Mouse (Mus musculus): ENCODE data around the gene Gm13694. TPM values are rescaled to one million over a fixed set of nuclear protein-coding genes. Genes with fewer than 3 reads are reported as not detected.

Gene Gm13694
- polyA plus RNA-seq, 1 experiment from 2014 or later, result not detected

DNA sequence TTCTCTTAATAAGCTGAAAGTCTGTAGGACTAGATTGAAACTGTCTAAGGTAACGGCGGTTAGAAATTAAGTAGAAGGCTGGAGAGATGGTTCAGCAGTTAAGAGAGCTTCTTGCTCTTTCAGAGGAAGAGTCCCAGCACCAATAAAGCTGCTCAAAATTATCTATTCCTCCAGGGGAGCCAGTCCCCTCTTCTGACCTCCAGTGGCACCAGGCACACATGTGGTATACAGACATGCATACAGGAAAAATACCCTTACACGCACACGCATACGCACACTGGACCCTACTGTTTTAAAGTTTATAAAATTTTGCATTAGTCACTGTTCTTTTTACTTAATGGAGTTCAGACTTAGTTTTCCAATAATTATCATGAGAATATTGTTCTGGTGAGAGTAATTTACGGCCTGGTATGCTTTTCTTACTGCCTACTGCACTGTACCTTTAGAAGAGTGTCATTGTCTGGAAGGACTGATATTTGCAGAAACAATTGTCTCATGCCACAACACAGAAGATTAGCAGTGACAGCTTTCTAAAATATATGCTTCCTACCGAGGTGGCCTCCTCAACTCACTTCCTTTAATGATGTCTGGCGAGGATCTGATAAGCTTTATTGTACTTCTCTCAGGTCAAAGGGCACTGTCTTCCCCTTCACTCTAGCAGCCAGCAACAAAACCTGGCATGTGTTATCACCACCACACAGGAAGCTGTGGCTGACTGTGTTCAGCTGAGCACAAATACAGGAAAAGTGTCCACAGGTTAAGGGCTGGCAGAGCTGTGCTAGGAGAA is 41.0 kb downstream of the Gm13694 start:
- Histone ChIP-seq H3K36me3 (ENCODE audit: control insufficient read depth, insufficient read depth, low read length) (no peaks in the 10 kb centered on the region), H3K27me3 (ENCODE audit: control insufficient read depth, insufficient read depth, low read length) (no peaks in the 10 kb centered on the region), H3K4me1 (ENCODE audit: control insufficient read depth, insufficient read depth, low read length) (no peaks in the 10 kb centered on the region), H3K4me3 (ENCODE audit: low read depth, low read length) (no peak overlapping the region), H3K27ac (ENCODE audit: low read depth, low read length) (no peak overlapping the region), H3K4me2 (no peak overlapping the region), H3K9me3 (ENCODE audit: control insufficient read depth, low read length) (no peaks in the 10 kb centered on the region), H3K9ac (ENCODE audit: low read length) (no peak overlapping the region)
- 76% methylated on average over 8 of the region's 8 CpGs for WGBS
- ATAC-seq (ENCODE audit: low FRiP score), result no peak
- DNase-seq (ENCODE audit: low spot score, missing footprints), result no peak

DNA sequence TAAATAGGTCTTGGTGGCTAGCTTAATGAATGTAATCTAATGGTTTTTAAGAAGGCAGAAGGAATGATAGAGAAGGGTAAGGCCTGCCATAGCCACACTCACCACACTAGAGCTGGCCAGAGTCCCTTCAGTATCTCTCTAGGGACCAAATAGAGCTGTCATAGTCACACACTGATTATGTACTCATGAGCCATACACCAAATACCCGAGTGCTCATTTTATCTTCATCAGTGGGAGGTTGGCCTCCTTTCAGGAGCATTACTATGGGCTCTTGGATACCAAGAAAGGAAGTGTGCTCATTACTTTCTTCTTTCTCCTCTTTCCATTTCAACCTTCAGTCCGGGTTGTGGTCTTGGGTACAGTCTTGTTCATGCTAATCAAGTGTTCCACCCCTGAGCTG is 43.2 kb downstream of the Gm13694 start:
- 79% methylated on average over 2 of the region's 2 CpGs for WGBS
- Histone ChIP-seq H3K36me3 (ENCODE audit: control insufficient read depth, insufficient read depth, low read length) (no peaks in the 10 kb centered on the region), H3K4me1 (ENCODE audit: control insufficient read depth, insufficient read depth, low read length) (no peaks in the 10 kb centered on the region), H3K4me2 (no peak overlapping the region), H3K27me3 (ENCODE audit: control insufficient read depth, insufficient read depth, low read length) (no peaks in the 10 kb centered on the region), H3K9me3 (ENCODE audit: control insufficient read depth, low read length) (no peaks in the 10 kb centered on the region), H3K4me3 (ENCODE audit: low read depth, low read length) (no peak overlapping the region), H3K27ac (ENCODE audit: low read depth, low read length) (no peak overlapping the region), H3K9ac (ENCODE audit: low read length) (no peak overlapping the region)
- ATAC-seq (ENCODE audit: low FRiP score) (no peak), DNase-seq (ENCODE audit: low spot score, missing footprints) (no peak)

DNA sequence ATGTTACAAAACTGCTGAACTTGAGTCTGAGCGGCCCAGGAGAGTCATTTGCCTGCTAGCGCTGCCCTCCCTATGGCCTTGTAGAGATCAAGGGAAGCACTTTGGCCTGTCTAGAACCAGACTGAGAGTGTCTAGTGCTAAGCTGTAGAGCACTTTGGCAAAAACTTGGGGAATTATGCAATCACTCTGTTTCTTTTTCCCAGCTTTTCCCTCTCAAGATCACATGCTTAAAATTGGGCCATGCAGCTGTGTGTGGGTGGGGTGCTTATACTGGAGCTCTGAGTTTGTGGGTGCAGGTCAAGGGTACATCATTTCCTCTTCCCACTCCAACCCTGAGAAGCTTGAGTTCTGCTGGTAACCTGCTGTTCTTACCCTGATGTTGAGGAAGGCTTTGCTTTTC is 44.2 kb downstream of the Gm13694 start:
- no peak for DNase-seq (ENCODE audit: low spot score, missing footprints)
- H3K4me1 ChIP-seq (ENCODE audit: control insufficient read depth, insufficient read depth, low read length), result no peaks in the 10 kb centered on the region
- 100% methylated on average over 2 of the region's 2 CpGs for WGBS

DNA sequence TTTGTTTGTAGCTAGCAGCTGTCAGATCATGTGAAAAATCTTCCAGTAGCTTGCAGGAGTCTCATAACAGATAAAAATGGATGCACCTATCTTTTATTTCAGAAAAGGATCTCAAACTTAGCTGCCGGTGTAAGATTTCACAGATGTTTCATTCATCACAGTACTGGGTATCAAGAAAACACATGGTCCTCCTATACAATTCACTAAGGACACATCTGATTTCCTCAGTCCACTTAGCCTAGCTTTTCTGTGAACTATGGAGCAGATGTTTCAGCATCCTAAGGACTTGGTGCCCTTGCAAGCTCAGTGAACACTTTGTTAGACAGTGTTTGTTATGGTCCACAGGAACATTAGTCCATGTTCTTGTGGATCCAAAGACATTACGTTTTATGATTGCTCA is 44.6 kb downstream of the Gm13694 start:
- H3K9me3 ChIP-seq (ENCODE audit: control insufficient read depth, low read length), result no peaks in the 10 kb centered on the region
- DNase-seq (ENCODE audit: low spot score, missing footprints) (no peak), ATAC-seq (ENCODE audit: low FRiP score) (no peak)
- H3K4me2 ChIP-seq, result no peak overlapping the region
- H3K27ac ChIP-seq (ENCODE audit: low read depth, low read length), result no peak overlapping the region
- H3K27me3 ChIP-seq (ENCODE audit: control insufficient read depth, insufficient read depth, low read length), result no peaks in the 10 kb centered on the region
- H3K9ac ChIP-seq (ENCODE audit: low read length), result no peak overlapping the region
- WGBS, result 89% methylated on average over 2 of the region's 2 CpGs
- H3K36me3 ChIP-seq (ENCODE audit: control insufficient read depth, insufficient read depth, low read length), result no peaks in the 10 kb centered on the region
- no peak overlapping the region for H3K4me3 ChIP-seq (ENCODE audit: low read depth, low read length)
- no peaks in the 10 kb centered on the region for H3K4me1 ChIP-seq (ENCODE audit: control insufficient read depth, insufficient read depth, low read length)

More for the DNA sequence above, 44.2 kb downstream of the Gm13694 start:
- ATAC-seq (ENCODE audit: low FRiP score), result no peak
- Histone ChIP-seq H3K9me3 (ENCODE audit: control insufficient read depth, low read length) (no peaks in the 10 kb centered on the region), H3K4me2 (no peak overlapping the region), H3K27me3 (ENCODE audit: control insufficient read depth, insufficient read depth, low read length) (no peaks in the 10 kb centered on the region), H3K4me3 (ENCODE audit: low read depth, low read length) (no peak overlapping the region), H3K36me3 (ENCODE audit: control insufficient read depth, insufficient read depth, low read length) (no peaks in the 10 kb centered on the region), H3K27ac (ENCODE audit: low read depth, low read length) (no peak overlapping the region), H3K9ac (ENCODE audit: low read length) (no peak overlapping the region)

DNA sequence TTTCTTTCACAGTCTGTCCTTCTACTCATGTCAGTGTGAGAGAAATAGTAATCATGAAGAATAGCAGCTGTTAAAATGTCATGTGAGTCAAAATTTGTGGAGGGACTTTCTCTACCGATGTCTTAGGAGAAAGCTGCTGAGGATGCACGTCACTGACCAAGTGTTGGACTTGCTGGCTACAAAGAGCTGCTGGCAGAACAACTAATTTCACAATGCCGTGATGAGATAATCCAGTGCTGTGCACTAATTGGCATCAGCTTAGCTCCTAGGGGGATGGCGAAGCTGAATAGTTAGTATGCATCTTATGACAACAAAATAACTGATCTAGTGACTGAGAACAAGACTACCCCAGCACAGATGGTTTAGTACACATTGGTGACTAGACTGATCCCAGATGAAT is 46.5 kb downstream of the Gm13694 start:
- Histone ChIP-seq H3K4me2 (no peak overlapping the region), H3K36me3 (ENCODE audit: control insufficient read depth, insufficient read depth, low read length) (no peaks in the 10 kb centered on the region), H3K9ac (ENCODE audit: low read length) (no peak overlapping the region), H3K4me3 (ENCODE audit: low read depth, low read length) (no peak overlapping the region), H3K9me3 (ENCODE audit: control insufficient read depth, low read length) (no peaks in the 10 kb centered on the region), H3K27ac (ENCODE audit: low read depth, low read length) (no peak overlapping the region), H3K4me1 (ENCODE audit: control insufficient read depth, insufficient read depth, low read length) (no peaks in the 10 kb centered on the region), H3K27me3 (ENCODE audit: control insufficient read depth, insufficient read depth, low read length) (no peaks in the 10 kb centered on the region)
- ATAC-seq (ENCODE audit: low FRiP score) (no peak), DNase-seq (ENCODE audit: low spot score, missing footprints) (no peak)
- 42% methylated on average over 4 of the region's 4 CpGs for WGBS

Other genes with a start within 250 kb of the Gm13694 start
- gene Fam171b, start 166.3 kb upstream of the Gm13694 start, polyA plus RNA-seq (2014; fragmentation: Nextera tagmentation; extraction: Ambion mirVana), result 42.8 and 49.5 TPM in 2 replicates
- not detected in 2 replicates for gene Zswim2, start 37.7 kb upstream of the Gm13694 start, polyA plus RNA-seq (2014; fragmentation: Nextera tagmentation; extraction: Ambion mirVana)
- not detected in 2 replicates for gene Gm13698, start 23.2 kb upstream of the Gm13694 start, polyA plus RNA-seq (2014; fragmentation: Nextera tagmentation; extraction: Ambion mirVana)
- gene Gm13693, start 17.4 kb upstream of the Gm13694 start, polyA plus RNA-seq (2014; fragmentation: Nextera tagmentation; extraction: Ambion mirVana), result not detected in 2 replicates
- not detected in 2 replicates for gene Gm13695, start 11.6 kb upstream of the Gm13694 start, polyA plus RNA-seq (2014; fragmentation: Nextera tagmentation; extraction: Ambion mirVana)
- gene Gm13696, start 5.8 kb upstream of the Gm13694 start, polyA plus RNA-seq (2014; fragmentation: Nextera tagmentation; extraction: Ambion mirVana), result not detected in 2 replicates
- gene Gm13697, start 5.8 kb downstream of the Gm13694 start, polyA plus RNA-seq (2014; fragmentation: Nextera tagmentation; extraction: Ambion mirVana), result not detected in 2 replicates
- not detected in 2 replicates for gene Gm13691, start 11.6 kb downstream of the Gm13694 start, polyA plus RNA-seq (2014; fragmentation: Nextera tagmentation; extraction: Ambion mirVana)